Mouse (Mus musculus) midbrain, postnatal 0 days (tissue): ENCODE measurements around the gene Nrxn1. TPM values are rescaled to one million over a fixed set of nuclear protein-coding genes. Genes with fewer than 3 reads are reported as not detected.
A peak's percentile ranks its signal among the peaks of the same experiment; 100 is the strongest.

Experiments used
- ATAC-seq: fragments of 200-750 bp; cut with Nextera tagmentation; 2 replicates; pipeline ENCODE4 v1.8.0; 2017; ENCODE audit warnings: moderate number of reproducible peaks, mild to moderate bottlenecking, moderate TSS enrichment, moderate library complexity; ENCODE audit not compliant: low FRiP score
- DNase-seq: peaks from one replicate; pipeline ENCODE4 v3.0.0-alpha.2; 2015; ENCODE audit warnings: low spot score
- H3K27ac ChIP-seq: fragments of 300-500 bp; sonication (generic); 2 replicates; pipeline ENCODE4 v1.5.1; 2014; ENCODE audit warnings: low read depth, mild to moderate bottlenecking, low read length, mixed read lengths
- H3K27me3 ChIP-seq: fragments of 300-500 bp; sonication (generic); 2 replicates; pipeline ENCODE4 v1.6.1; 2014; ENCODE audit warnings: low read length, control low read depth, mixed read lengths; ENCODE audit not compliant: insufficient read depth
- H3K36me3 ChIP-seq: fragments of 300-500 bp; sonication (generic); 2 replicates; pipeline ENCODE4 v1.6.1; 2014; ENCODE audit warnings: low read length, control low read depth, mixed read lengths; ENCODE audit not compliant: insufficient read depth
- H3K4me1 ChIP-seq: fragments of 300-500 bp; sonication (generic); 2 replicates; pipeline ENCODE4 v1.6.1; 2014; ENCODE audit warnings: mild to moderate bottlenecking, control low read depth, antibody characterized with exemption, low read length, mixed read lengths; ENCODE audit not compliant: insufficient read depth
- H3K4me2 ChIP-seq: fragments of 300-500 bp; sonication (generic); 2 replicates; pipeline ENCODE4 v1.6.1; 2014; ENCODE audit warnings: low read depth, mild to moderate bottlenecking, low read length, mixed read lengths; ENCODE audit not compliant: poor library complexity, severe bottlenecking
- H3K4me3 ChIP-seq: fragments of 300-500 bp; sonication (generic); 2 replicates; pipeline ENCODE4 v1.5.1; 2014; ENCODE audit warnings: low read depth, mild to moderate bottlenecking, low read length, moderate library complexity
- H3K9ac ChIP-seq: fragments of 300-500 bp; sonication (generic); replicated peaks from 2 replicates; pipeline ENCODE4 v1.6.1; 2014; ENCODE audit warnings: mild to moderate bottlenecking, low read length, moderate library complexity, mixed read lengths; ENCODE audit not compliant: poor library complexity, severe bottlenecking
- H3K9me3 ChIP-seq: fragments of 300-500 bp; sonication (generic); 2 replicates; pipeline ENCODE4 v1.6.1; 2016; ENCODE audit warnings: low read length, control low read depth
- CTCF ChIP-seq: IDR thresholded peaks from 2 replicates; pipeline ENCODE4 v1.5.1; 2016; ENCODE audit warnings: antibody characterized with exemption, mild to moderate bottlenecking
- WGBS: fragments of 180-500 bp; shearing (Covaris S2); extraction: QIAGEN DNeasy Blood & Tissue Kit; methylation state at CpG from one replicate; pipeline ENCODE4 v1.1.7; 2014; 5-methylcytosine and 5-hydroxymethylcytosine counted together
- polyA plus RNA-seq: library from polyadenylated mRNA; unstranded; fragments of >200 nt; fragmentation: Nextera tagmentation; extraction: Ambion mirVana; gene quantifications from 2 replicates; pipeline ENCODE4 v1.2.1, GENCODE M21; 2015
- total RNA-seq: library from RNA; depleted of rRNA; stranded (reverse); fragments of >200 nt; gene quantifications from 2 replicates; pipeline ENCODE4 v1.2.3, GENCODE M21; 2014

The Nrxn1 gene
- total and polyA plus RNA-seq, 2 experiments from 2014 or later = 240 to 472 TPM

- Histone ChIP-seq H3K9me3 (no peaks in the 10 kb centered on the region), H3K4me3 (no peak overlapping the region), H3K4me2 (no peak overlapping the region), H3K36me3 (no peaks in the 10 kb centered on the region), H3K4me1 (no peaks in the 10 kb centered on the region), H3K27ac (no peak overlapping the region), H3K27me3 (no peaks in the 10 kb centered on the region), H3K9ac (no peak overlapping the region)
- peak; percentile 85 for DNase-seq
- TF ChIP-seq CTCF = peak; percentile 88
- ATAC-seq = peak; percentile 66; the same call in 1 of the 2 replicates
- WGBS = 4% methylated on average over 2 of the region's 2 CpGs
Measured at GRCm38 (mm10) chr17:90628469-90628868, 464.4 kb downstream of the Nrxn1 start.

- H3K27ac ChIP-seq = 0 out of 2 replicates have a peak overlapping the region, but pooled peaks have one; percentile 34
- H3K4me1 ChIP-seq = no peaks in the 10 kb centered on the region
- no peak overlapping the region for H3K4me2 ChIP-seq
- H3K4me3 ChIP-seq = no peak overlapping the region
- ATAC-seq (no peak), DNase-seq (no peak)
- WGBS = 61% methylated on average over 3 of the region's 3 CpGs
- no peak for TF ChIP-seq CTCF
- no peak overlapping the region for H3K9ac ChIP-seq
- H3K9me3 ChIP-seq = no peaks in the 10 kb centered on the region
- H3K27me3 ChIP-seq = no peaks in the 10 kb centered on the region
- H3K36me3 ChIP-seq = no peaks in the 10 kb centered on the region
Measured at GRCm38 (mm10) chr17:90628004-90628403, 464.9 kb downstream of the Nrxn1 start.

GRCm38 (mm10) chr17:90627395-90627794 lies 465.5 kb downstream of the Nrxn1 start:
- no peaks in the 10 kb centered on the region for H3K9me3 ChIP-seq
- H3K9ac ChIP-seq = no peak overlapping the region
- H3K27ac ChIP-seq = no peak overlapping the region
- H3K4me1 ChIP-seq = no peaks in the 10 kb centered on the region
- no peak for TF ChIP-seq CTCF
- DNase-seq (no peak), ATAC-seq (no peak)
- H3K27me3 ChIP-seq = no peaks in the 10 kb centered on the region
- no peaks in the 10 kb centered on the region for H3K36me3 ChIP-seq
- 60% methylated on average over 3 of the region's 3 CpGs for WGBS
- no peak overlapping the region for H3K4me3 ChIP-seq
- H3K4me2 ChIP-seq = no peak overlapping the region

- Histone ChIP-seq H3K27ac (no peak overlapping the region), H3K9me3 (no peaks in the 10 kb centered on the region), H3K4me3 (no peak overlapping the region), H3K9ac (no peak overlapping the region), H3K4me2 (no peak overlapping the region), H3K4me1 (no peaks in the 10 kb centered on the region), H3K36me3 (no peaks in the 10 kb centered on the region), H3K27me3 (no peaks in the 10 kb centered on the region)
- 19% methylated on average over 1 of the region's 1 CpGs for WGBS
- TF ChIP-seq CTCF = no peak
- ATAC-seq (no peak), DNase-seq (peak; percentile 20)
Measured at GRCm38 (mm10) chr17:90624591-90625266, 468.1 kb downstream of the Nrxn1 start.

GRCm38 (mm10) chr17:90621828-90622227 lies 471.0 kb downstream of the Nrxn1 start:
- 89% methylated on average over 4 of the region's 4 CpGs for WGBS
- no peak overlapping the region for H3K4me3 ChIP-seq
- H3K9ac ChIP-seq = no peak overlapping the region
- no peak overlapping the region for H3K4me2 ChIP-seq
- H3K9me3 ChIP-seq = no peaks in the 10 kb centered on the region
- no peaks in the 10 kb centered on the region for H3K4me1 ChIP-seq
- no peak for DNase-seq
- H3K27ac ChIP-seq = no peak overlapping the region
- no peaks in the 10 kb centered on the region for H3K36me3 ChIP-seq
- ATAC-seq = no peak
- H3K27me3 ChIP-seq = no peaks in the 10 kb centered on the region
- TF ChIP-seq CTCF = peak; percentile 51

DNA sequence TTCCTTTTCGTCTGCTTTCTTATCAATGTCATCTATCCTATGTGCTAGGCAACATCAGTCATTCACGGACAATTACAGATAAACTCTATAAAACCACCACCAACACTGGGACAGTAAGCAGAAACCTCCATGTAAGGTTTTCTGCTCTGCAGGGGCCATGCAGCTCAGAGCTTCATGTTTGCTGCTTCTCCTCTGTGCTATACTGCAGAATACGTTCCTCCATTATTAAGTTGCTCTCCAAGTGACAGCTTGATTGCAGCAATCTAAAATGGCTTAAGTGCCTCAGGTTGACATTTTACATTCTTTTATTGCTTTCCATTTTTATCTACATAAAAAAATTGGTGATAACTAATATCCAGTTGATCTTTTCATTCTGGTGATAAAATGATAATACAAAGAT lies 477.9 kb downstream of the Nrxn1 start:
- Histone ChIP-seq H3K4me1 (no peaks in the 10 kb centered on the region), H3K9ac (no peak overlapping the region), H3K27me3 (no peaks in the 10 kb centered on the region), H3K4me3 (no peak overlapping the region), H3K36me3 (no peaks in the 10 kb centered on the region), H3K4me2 (no peak overlapping the region), H3K27ac (no peak overlapping the region), H3K9me3 (no peaks in the 10 kb centered on the region)
- DNase-seq (no peak), ATAC-seq (no peak)
- WGBS = 77% methylated on average over 3 of the region's 3 CpGs
- TF ChIP-seq CTCF = no peak
